Mouse (Mus musculus): ENCODE results near the gene Smco4. TPM values are rescaled to one million over a fixed set of nuclear protein-coding genes. Genes with fewer than 3 reads are reported as not detected.

Smco4 gene
- total and polyA plus RNA-seq, 3 experiments = not detected

DNA sequence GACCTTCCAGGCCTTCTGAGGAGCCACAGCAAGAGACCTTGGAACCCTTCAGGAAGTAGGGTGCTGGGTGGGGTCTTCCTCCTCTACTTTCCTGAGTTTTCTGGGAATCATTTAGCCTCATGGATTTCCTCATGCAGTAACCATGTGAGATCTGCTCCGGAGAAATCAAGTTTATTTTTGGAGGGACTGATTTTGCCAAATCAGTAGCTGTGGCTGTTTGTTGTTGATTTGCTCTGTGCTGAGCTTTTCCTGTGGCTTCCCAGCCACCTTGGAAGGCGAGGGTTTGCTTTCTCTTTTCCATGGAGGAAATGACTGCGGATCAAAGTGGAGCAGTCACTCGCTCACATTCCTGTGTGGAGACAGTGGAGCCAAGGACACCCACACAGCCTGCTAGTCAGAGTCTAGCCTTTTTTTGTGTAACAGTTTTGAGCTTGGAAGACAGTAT lies 14.2 kb downstream of the Smco4 start:
- DNase-seq (ENCODE audit: low read depth, low spot score) = no peak
- no peak for TF ChIP-seq BHLHE40 (IDR thresholded peaks at IDR 0.05; ENCODE audit: borderline replicate concordance, low read depth, low read length)
- TF ChIP-seq ZMIZ1 (IDR thresholded peaks at IDR 0.05; ENCODE audit: low read depth, low read length) = no peak
- TF ChIP-seq ZKSCAN1 (IDR thresholded peaks at IDR 0.05; ENCODE audit: low read depth, low read length) = no peak
- no peak for TF ChIP-seq TCF12 (IDR thresholded peaks at IDR 0.05; ENCODE audit: low read depth, low read length)
- no peak for TF ChIP-seq ETS1 (IDR thresholded peaks at IDR 0.05; ENCODE audit: low read depth, low read length)
- TF ChIP-seq RAD21 (IDR thresholded peaks at IDR 0.05; ENCODE audit: low read depth, low read length) = no peak
- no peak for TF ChIP-seq NRF1 (IDR thresholded peaks at IDR 0.05; ENCODE audit: insufficient read depth, low read depth, low read length, poor library complexity, severe bottlenecking)
- no peak for TF ChIP-seq ZC3H11A (IDR thresholded peaks at IDR 0.05; ENCODE audit: low read depth, low read length)
- no peak overlapping the region for H3K27ac ChIP-seq (ENCODE audit: control insufficient read depth, low read depth, low read length)
- no peak overlapping the region for H3K9ac ChIP-seq (ENCODE audit: control insufficient read depth, low read depth, low read length, poor library complexity, severe bottlenecking)
- no peaks in the 10 kb centered on the region for H3K4me1 ChIP-seq (ENCODE audit: control insufficient read depth in 1 of 2, insufficient read depth in 2 of 2, low read length in 2 of 2)
- no peaks in the 10 kb centered on the region for H3K79me2 ChIP-seq (ENCODE audit: control insufficient read depth, insufficient read depth, low read length, poor library complexity)
- H3K9me3 ChIP-seq (replicated peaks; ENCODE audit: insufficient read depth, low read length) = no peaks in the 10 kb centered on the region
- H3K4me3 ChIP-seq (ENCODE audit: control insufficient read depth in 1 of 2, insufficient read depth in 1 of 2, low read depth in 2 of 2, low read length in 2 of 2) = no peak overlapping the region
- no peaks in the 10 kb centered on the region for H3K27me3 ChIP-seq (ENCODE audit: control insufficient read depth in 1 of 2, insufficient read depth in 2 of 2, low read length in 2 of 2)
- no peaks in the 10 kb centered on the region for H3K36me3 ChIP-seq (ENCODE audit: control insufficient read depth in 1 of 2, insufficient read depth in 2 of 2, low read length in 2 of 2)

DNA sequence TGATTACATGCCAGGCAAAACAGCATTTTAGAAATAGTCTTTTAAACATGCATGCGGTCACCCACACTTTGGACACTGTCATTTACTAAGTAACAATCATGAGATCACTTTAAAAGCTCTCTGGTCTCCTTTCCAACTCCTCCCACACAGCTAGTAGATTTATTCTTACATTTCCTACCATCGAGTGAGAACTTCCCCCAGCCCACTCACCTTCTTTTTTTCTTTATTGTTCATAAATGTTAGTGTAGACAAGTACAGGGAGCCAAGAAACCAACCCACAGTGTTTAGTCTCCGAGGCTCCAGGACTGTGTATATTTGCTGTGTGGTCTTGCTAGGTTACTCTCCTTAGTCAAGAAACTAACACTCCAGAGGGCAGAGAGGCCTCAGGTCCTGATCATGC lies 16.1 kb downstream of the Smco4 start:
- no peak for DNase-seq (ENCODE audit: low read depth, low spot score)
- Histone ChIP-seq H3K9ac (ENCODE audit: control insufficient read depth, low read depth, low read length, poor library complexity, severe bottlenecking) (no peak overlapping the region), H3K4me3 (ENCODE audit: control insufficient read depth in 1 of 2, insufficient read depth in 1 of 2, low read depth in 2 of 2, low read length in 2 of 2) (no peak overlapping the region), H3K9me3 (replicated peaks; ENCODE audit: insufficient read depth, low read length) (no peaks in the 10 kb centered on the region), H3K79me2 (ENCODE audit: control insufficient read depth, insufficient read depth, low read length, poor library complexity) (no peaks in the 10 kb centered on the region), H3K4me1 (ENCODE audit: control insufficient read depth in 1 of 2, insufficient read depth in 2 of 2, low read length in 2 of 2) (no peaks in the 10 kb centered on the region), H3K27me3 (ENCODE audit: control insufficient read depth in 1 of 2, insufficient read depth in 2 of 2, low read length in 2 of 2) (no peaks in the 10 kb centered on the region), H3K27ac (ENCODE audit: control insufficient read depth, low read depth, low read length) (no peak overlapping the region), H3K36me3 (ENCODE audit: control insufficient read depth in 1 of 2, insufficient read depth in 2 of 2, low read length in 2 of 2) (no peaks in the 10 kb centered on the region)
- TF ChIP-seq JUND (IDR thresholded peaks at IDR 0.05; ENCODE audit: low read depth, low read length) (no peak), RAD21 (IDR thresholded peaks at IDR 0.05; ENCODE audit: low read depth, low read length) (no peak), MAX (IDR thresholded peaks at IDR 0.05; ENCODE audit: low read length) (no peak), E2F4 (IDR thresholded peaks at IDR 0.05; ENCODE audit: borderline replicate concordance, low read depth, low read length) (no peak), EP300 (IDR thresholded peaks at IDR 0.05; ENCODE audit: low read depth in 1 of 2, low read length in 2 of 2) (no peak), NELFE (IDR thresholded peaks at IDR 0.05; ENCODE audit: low read depth, low read length) (no peak), MXI1 (IDR thresholded peaks at IDR 0.05; ENCODE audit: low read depth, low read length) (no peak), UBTF (IDR thresholded peaks at IDR 0.05; ENCODE audit: borderline replicate concordance, insufficient read depth, low read depth, low read length) (no peak)

Measured in MEL (cell line).